In the genomic region with DNA sequence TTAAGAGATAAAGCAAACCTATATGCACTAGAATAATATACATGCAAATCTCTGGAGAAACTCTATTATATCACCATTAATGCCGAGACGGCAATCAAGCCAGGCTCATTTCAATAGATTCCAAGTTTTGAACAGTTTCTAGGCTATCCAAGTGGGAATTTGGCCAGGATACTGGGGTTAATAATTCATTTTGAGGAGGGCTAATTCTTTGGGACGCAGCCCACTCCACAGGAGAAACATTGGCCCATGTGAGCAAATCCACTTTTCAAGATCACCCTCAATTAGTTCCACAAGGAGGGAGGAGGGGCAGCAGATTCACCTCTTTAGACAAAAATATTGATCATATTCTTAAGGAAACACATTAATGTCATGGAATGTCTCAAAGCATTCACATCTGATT, we compare ENCODE assay signal across 24 mouse cellular contexts.
DNase-seq lines count a peak whose midpoint lies in the region; ATAC-seq and TF ChIP-seq lines count a peak whose summit lies in the region.
"Had no signal": no experiment of that assay in that cellular context is flagged by ENCODE, and none has a peak within 500 bp of the region (broad histone marks: within the 10 kb centered on the region; RNA-seq: fewer than 3 reads in every experiment).

No protein-coding gene starts in this region.

- H3K4me2 ChIP-seq in heart, embryonic 13.5 days = no peak overlapping the region
- H3K4me2 ChIP-seq in kidney, embryonic 16.5 days (replicated peaks; ENCODE audit: low read depth, low read length) = no peak overlapping the region
- no peak overlapping the region for H3K4me2 ChIP-seq in lung, embryonic 14.5 days
- H3K4me2 ChIP-seq in lung, postnatal 0 days (replicated peaks; ENCODE audit: low read depth, low read length) = no peak overlapping the region
- H3K4me2 ChIP-seq: embryonic facial prominence, embryonic 12.5 days; forebrain, embryonic 13.5 days; limb, embryonic 15.5 days; neural tube, embryonic 15.5 days had no signal

- intact Hi-C loops in heart, postnatal 36 days (cut with DNase I) = no loop called here

- no peaks in the 10 kb centered on the region for H3K9me3 ChIP-seq in heart, embryonic 13.5 days
- no peaks in the 10 kb centered on the region for H3K9me3 ChIP-seq in kidney, embryonic 16.5 days (ENCODE audit: low read length)
- H3K9me3 ChIP-seq in lung, embryonic 14.5 days (ENCODE audit: low read depth, low read length) = no peaks in the 10 kb centered on the region
- no peaks in the 10 kb centered on the region for H3K9me3 ChIP-seq in lung, postnatal 0 days (ENCODE audit: low read length)
- H3K9me3 ChIP-seq: embryonic facial prominence, embryonic 12.5 days; forebrain, embryonic 13.5 days; limb, embryonic 15.5 days; midbrain, embryonic 10.5 days; neural tube, embryonic 15.5 days had no signal

- H3K27ac ChIP-seq in heart, embryonic 13.5 days (replicated peaks) = 0 out of 2 replicates have a peak overlapping the region, but pooled peaks have one; percentile 5
- no peak overlapping the region for H3K27ac ChIP-seq in kidney, embryonic 16.5 days (ENCODE audit: low read length)
- H3K27ac ChIP-seq in lung, embryonic 14.5 days (ENCODE audit: low read depth) = no peak overlapping the region
- no peak overlapping the region for H3K27ac ChIP-seq in lung, postnatal 0 days (ENCODE audit: low read length)
- H3K27ac ChIP-seq: embryonic facial prominence, embryonic 12.5 days; limb, embryonic 15.5 days; midbrain, embryonic 10.5 days; stomach, postnatal 0 days had no signal

- DNase-seq in cerebellum, postnatal 14 days = peak; percentile 26 to 52
- DNase-seq in cerebellum, adult 11 months = no peak
- no peak for DNase-seq in heart, postnatal 36 days
- peak; percentile 45 for DNase-seq in kidney, adult 9 months
- DNase-seq in lung, embryonic 14.5 days = peak; percentile 57
- DNase-seq in lung, postnatal 0 days (ENCODE audit: low spot score) = no peak
- DNase-seq: adrenal gland, postnatal 14 days; cerebellum, adult 9-11 months; gastrocnemius, postnatal 14 days; heart, adult 2 months; heart, postnatal 4 days; layer of hippocampus, postnatal 36 days; lung, postnatal 10 days; thymus, adult 2 months; thymus, postnatal 4 days had no signal

- no peak for TF ChIP-seq CTCF in lung, embryonic 14.5 days (IDR thresholded peaks at IDR 0.05; ENCODE audit: low read depth)
- TF ChIP-seq CTCF in lung, postnatal 0 days (IDR thresholded peaks at IDR 0.05) = no peak

- H3K4me3 ChIP-seq in heart, embryonic 13.5 days = no peak overlapping the region
- H3K4me3 ChIP-seq in kidney, embryonic 16.5 days (ENCODE audit: low read length) = no peak overlapping the region
- no peak overlapping the region for H3K4me3 ChIP-seq in lung, embryonic 14.5 days (ENCODE audit: low read depth, low read length)
- no peak overlapping the region for H3K4me3 ChIP-seq in lung, postnatal 0 days (ENCODE audit: low read depth, low read length)
- H3K4me3 ChIP-seq: embryonic facial prominence, embryonic 12.5 days; erythroblast, embryonic 14.5 days; forebrain, embryonic 13.5 days; heart, adult 2 months; limb, embryonic 15.5 days; midbrain, embryonic 10.5 days; neural tube, embryonic 15.5 days had no signal

- 76% methylated on average over 3 of the region's 3 CpGs for WGBS in heart, embryonic 13.5 days
- 66% methylated on average over 3 of the region's 3 CpGs for WGBS in kidney, embryonic 16.5 days
- 58% methylated on average over 3 of the region's 3 CpGs for WGBS in lung, embryonic 14.5 days
- 41% methylated on average over 3 of the region's 3 CpGs for WGBS in lung, postnatal 0 days

- peaks cover 12% of the 10 kb centered on the region; the same call in 1 of the 2 replicates for H3K36me3 ChIP-seq in heart, embryonic 13.5 days
- H3K36me3 ChIP-seq in kidney, embryonic 16.5 days (ENCODE audit: insufficient read depth, low read length) = peaks cover 9% of the 10 kb centered on the region
- no peaks in the 10 kb centered on the region for H3K36me3 ChIP-seq in lung, embryonic 14.5 days (ENCODE audit: insufficient read depth)
- H3K36me3 ChIP-seq in lung, postnatal 0 days (ENCODE audit: insufficient read depth, low read length) = no peaks in the 10 kb centered on the region
- H3K36me3 ChIP-seq: limb, embryonic 15.5 days; neural tube, embryonic 15.5 days had no signal

- H3K4me1 ChIP-seq in heart, embryonic 13.5 days = peaks cover 58% of the 10 kb centered on the region
- H3K4me1 ChIP-seq in kidney, embryonic 16.5 days (ENCODE audit: insufficient read depth, low read length) = peaks cover 14% of the 10 kb centered on the region; the same call in 1 of the 2 replicates
- peaks cover 6% of the 10 kb centered on the region; the same call in 1 of the 2 replicates for H3K4me1 ChIP-seq in lung, embryonic 14.5 days (ENCODE audit: insufficient read depth)
- H3K4me1 ChIP-seq in lung, postnatal 0 days (ENCODE audit: insufficient read depth, low read depth, low read length) = no peaks in the 10 kb centered on the region
- H3K4me1 ChIP-seq: embryonic facial prominence, embryonic 12.5 days; limb, embryonic 15.5 days; midbrain, embryonic 10.5 days had no signal

- ATAC-seq in heart, embryonic 13.5 days (ENCODE audit: extremely low read depth, insufficient number of reproducible peaks, low FRiP score, low TSS enrichment) = no peak
- ATAC-seq in kidney, embryonic 16.5 days (ENCODE audit: low FRiP score, low TSS enrichment) = no peak
- no peak for ATAC-seq in lung, embryonic 14.5 days (ENCODE audit: insufficient read depth)
- no peak for ATAC-seq in lung, postnatal 0 days

- no peaks in the 10 kb centered on the region for H3K27me3 ChIP-seq in heart, embryonic 13.5 days (replicated peaks)
- no peaks in the 10 kb centered on the region for H3K27me3 ChIP-seq in kidney, embryonic 16.5 days (ENCODE audit: insufficient read depth, low read length)
- H3K27me3 ChIP-seq in lung, embryonic 14.5 days (ENCODE audit: insufficient read depth, low read length) = no peaks in the 10 kb centered on the region
- H3K27me3 ChIP-seq in lung, postnatal 0 days (replicated peaks; ENCODE audit: insufficient read depth, low read length) = no peaks in the 10 kb centered on the region
- H3K27me3 ChIP-seq: embryonic facial prominence, embryonic 12.5 days; forebrain, embryonic 13.5 days; limb, embryonic 15.5 days; neural tube, embryonic 15.5 days had no signal

- TF ChIP-seq EP300 in lung, postnatal 0 days (IDR thresholded peaks at IDR 0.05) = no peak

- no peak overlapping the region for H3K9ac ChIP-seq in heart, embryonic 13.5 days
- no peak overlapping the region for H3K9ac ChIP-seq in kidney, embryonic 16.5 days (replicated peaks; ENCODE audit: low read length)
- H3K9ac ChIP-seq in lung, embryonic 14.5 days = no peak overlapping the region
- H3K9ac ChIP-seq in lung, postnatal 0 days (replicated peaks; ENCODE audit: low read depth) = no peak overlapping the region
- H3K9ac ChIP-seq: embryonic facial prominence, embryonic 12.5 days; forebrain, embryonic 13.5 days; limb, embryonic 15.5 days; neural tube, embryonic 15.5 days had no signal

Comparison
In these comparisons a context has a peak if more than half of its experiments do, and no peak if none do; other contexts are left out.
1. DNase-seq: peak in cerebellum, postnatal 14 days (2 of 2), kidney, adult 9 months (single experiment) and lung, embryonic 14.5 days (single experiment); none in cerebellum, adult 11 months (single experiment), heart, postnatal 36 days (0 of 2) and lung, postnatal 0 days (single experiment).